In the genomic region with DNA sequence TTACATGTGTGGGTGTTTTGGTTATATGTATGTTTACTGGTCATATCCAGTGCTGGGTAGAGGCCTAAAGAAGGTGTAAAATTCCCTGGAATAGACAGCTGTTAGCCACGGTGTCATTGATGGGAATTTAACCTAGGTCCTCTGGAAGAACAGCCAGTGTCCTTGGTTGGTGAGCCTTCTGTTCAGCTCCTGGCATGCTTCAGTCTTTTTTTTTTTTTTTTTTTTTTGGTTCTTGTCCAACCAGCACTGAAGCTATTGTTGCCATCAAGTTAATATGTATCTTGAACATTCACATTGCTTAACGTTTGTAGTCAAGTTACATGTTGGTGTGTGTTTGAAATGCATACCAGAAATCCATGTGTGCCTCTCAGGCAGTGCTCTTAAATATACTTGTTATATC, we compare ENCODE assay signal across 15 mouse cellular contexts. TPM values are rescaled to one million over a fixed set of nuclear protein-coding genes. Genes with fewer than 3 reads are reported as not detected.
DNase-seq lines count a peak whose midpoint lies in the region; ATAC-seq and TF ChIP-seq lines count a peak whose summit lies in the region.
"Had no signal": no experiment of that assay in that cellular context is flagged by ENCODE, and none has a peak within 500 bp of the region (broad histone marks: within the 10 kb centered on the region; RNA-seq: fewer than 3 reads in every experiment).

No protein-coding gene starts in this region.

- TF ChIP-seq CTCF in ES-Bruce4 (IDR thresholded peaks at IDR 0.05; ENCODE audit: low read depth, low read length): no peak

- H3K27ac ChIP-seq in kidney, embryonic 15.5 days: peak overlapping the region; percentile 99
- no peak overlapping the region for H3K27ac ChIP-seq in ES-Bruce4 (ENCODE audit: insufficient read depth, low read length)
- H3K27ac ChIP-seq in liver, embryonic 13.5 days: peak overlapping the region; percentile 98

- TF ChIP-seq POLR2A in ES-Bruce4 (IDR thresholded peaks at IDR 0.05; ENCODE audit: insufficient read depth, low read length): no peak

- no peak overlapping the region for H3K9ac ChIP-seq in kidney, embryonic 15.5 days
- 0 out of 2 replicates have a peak overlapping the region, but pooled peaks have one; percentile 97 for H3K9ac ChIP-seq in ES-Bruce4 (ENCODE audit: low read depth, poor library complexity, severe bottlenecking)
- H3K9ac ChIP-seq in liver, embryonic 13.5 days: no peak overlapping the region

- H3K4me3 ChIP-seq in kidney, embryonic 15.5 days (replicated peaks): no peak overlapping the region
- no peak overlapping the region for H3K4me3 ChIP-seq in ES-Bruce4 (ENCODE audit: low read depth, low read length)
- no peak overlapping the region for H3K4me3 ChIP-seq in liver, embryonic 13.5 days (replicated peaks)
- H3K4me3 ChIP-seq: myocyte had no signal

- no peak for ATAC-seq in kidney, embryonic 15.5 days (replicated peaks; ENCODE audit: low FRiP score)
- ATAC-seq in liver, embryonic 13.5 days (ENCODE audit: low read depth): no peak

- no peak for TF ChIP-seq EP300 in ES-Bruce4 (IDR thresholded peaks at IDR 0.05; ENCODE audit: insufficient read depth, low read depth, low read length)

- H3K27me3 ChIP-seq in kidney, embryonic 15.5 days: no peaks in the 10 kb centered on the region
- no peaks in the 10 kb centered on the region for H3K27me3 ChIP-seq in ES-Bruce4 (ENCODE audit: control insufficient read depth, insufficient read depth, low read length, poor library complexity, severe bottlenecking)
- no peaks in the 10 kb centered on the region for H3K27me3 ChIP-seq in liver, embryonic 13.5 days

- H3K4me2 ChIP-seq in kidney, embryonic 15.5 days: no peak overlapping the region
- H3K4me2 ChIP-seq in liver, embryonic 13.5 days: no peak overlapping the region
- H3K4me2 ChIP-seq: heart, embryonic 11.5 days had no signal

- H3K36me3 ChIP-seq in kidney, embryonic 15.5 days: no peaks in the 10 kb centered on the region
- no peaks in the 10 kb centered on the region for H3K36me3 ChIP-seq in ES-Bruce4 (ENCODE audit: control insufficient read depth, insufficient read depth, low read length, poor library complexity, severe bottlenecking)
- no peaks in the 10 kb centered on the region for H3K36me3 ChIP-seq in liver, embryonic 13.5 days

- H3K9me3 ChIP-seq in kidney, embryonic 15.5 days (replicated peaks): no peaks in the 10 kb centered on the region
- no peaks in the 10 kb centered on the region for H3K9me3 ChIP-seq in ES-Bruce4 (replicated peaks; ENCODE audit: control insufficient read depth, insufficient read depth, low read length, poor library complexity, severe bottlenecking)
- H3K9me3 ChIP-seq in liver, embryonic 13.5 days (replicated peaks): no peaks in the 10 kb centered on the region

- WGBS in kidney, embryonic 15.5 days: 88% methylated on average over 2 of the region's 2 CpGs
- WGBS in liver, embryonic 13.5 days (ENCODE audit: insufficient replicate concordance): 88% methylated on average over 2 of the region's 2 CpGs

- 0 out of 2 replicates have a peak, but pooled peaks cover 4% of the 10 kb centered on the region for H3K4me1 ChIP-seq in kidney, embryonic 15.5 days
- H3K4me1 ChIP-seq in ES-Bruce4 (ENCODE audit: control insufficient read depth, insufficient read depth, low read length): no peaks in the 10 kb centered on the region
- peaks cover 49% of the 10 kb centered on the region for H3K4me1 ChIP-seq in liver, embryonic 13.5 days (replicated peaks)

- no peak for DNase-seq in kidney, adult 18-20 months
- peak; percentile 63 for DNase-seq in 3T3-L1 (ENCODE audit: low read depth, low spot score)
- no peak for DNase-seq in liver, embryonic 13.5 days
- no peak for DNase-seq in frontal cortex, postnatal 36 days (ENCODE audit: low spot score in 2 of 2)
- no peak for DNase-seq in frontal cortex, postnatal 14 days (ENCODE audit: low spot score in 2 of 2)
- DNase-seq: adrenal gland, postnatal 14 days; cerebellum, postnatal 36 days; gastrocnemius, postnatal 10 days; kidney, adult 9 months; lung, postnatal 4 days had no signal

RNA-seq across cellular contexts. Expression of a gene that starts 2.3 kb away (rescaled TPM):
- 6.5 and 6.7 TPM in 2 replicates for polyA plus RNA-seq in kidney, embryonic 15.5 days (2015; fragmentation: Nextera tagmentation; extraction: Ambion mirVana)
- 14.3 and 15.4 TPM in 2 replicates for polyA plus RNA-seq in ES-Bruce4 (2011; ENCODE audit: insufficient read depth, insufficient read length, low read depth, missing spikeins)
- polyA plus RNA-seq in liver, embryonic 13.5 days (2015; fragmentation: Nextera tagmentation; extraction: Ambion mirVana): 4.4 and 6.8 TPM in 2 replicates

RNA-seq across cellular contexts. Expression of a gene that starts 6.5 kb away (rescaled TPM):
- polyA plus RNA-seq in kidney, embryonic 15.5 days (2015; fragmentation: Nextera tagmentation; extraction: Ambion mirVana): 84.7 and 118 TPM in 2 replicates
- polyA plus RNA-seq in ES-Bruce4 (2011; ENCODE audit: insufficient read depth, insufficient read length, low read depth, missing spikeins): 5.0 and 8.2 TPM in 2 replicates
- polyA plus RNA-seq in liver, embryonic 13.5 days (2015; fragmentation: Nextera tagmentation; extraction: Ambion mirVana): 95.0 and 121 TPM in 2 replicates

RNA-seq across cellular contexts. Expression of a gene that starts 6.7 kb away (rescaled TPM):
- 10.6 and 10.9 TPM in 2 replicates for polyA plus RNA-seq in kidney, embryonic 15.5 days (2015; fragmentation: Nextera tagmentation; extraction: Ambion mirVana)
- polyA plus RNA-seq in ES-Bruce4 (2011; ENCODE audit: insufficient read depth, insufficient read length, low read depth, missing spikeins): 13.4 and 16.7 TPM in 2 replicates
- polyA plus RNA-seq in liver, embryonic 13.5 days (2015; fragmentation: Nextera tagmentation; extraction: Ambion mirVana): 6.5 and 14.1 TPM in 2 replicates

RNA-seq across cellular contexts. Expression of a gene that starts 9.5 kb away (rescaled TPM):
- polyA plus RNA-seq in kidney, embryonic 15.5 days (2015; fragmentation: Nextera tagmentation; extraction: Ambion mirVana): 6.0 and 6.9 TPM in 2 replicates
- polyA plus RNA-seq in ES-Bruce4 (2011; ENCODE audit: insufficient read depth, insufficient read length, low read depth, missing spikeins): 21.5 and 23.2 TPM in 2 replicates
- 5.0 and 12.7 TPM in 2 replicates for polyA plus RNA-seq in liver, embryonic 13.5 days (2015; fragmentation: Nextera tagmentation; extraction: Ambion mirVana)
- polyA plus RNA-seq: urinary bladder, adult 2 months had no signal

RNA-seq across cellular contexts. Expression of a gene that starts 9.7 kb away (rescaled TPM):
- 3.6 TPM in 2 replicates for polyA plus RNA-seq in kidney, embryonic 15.5 days (2015; fragmentation: Nextera tagmentation; extraction: Ambion mirVana)
- 2.0 TPM in 1 of 2 replicates, not detected in the other for polyA plus RNA-seq in ES-Bruce4 (2011; ENCODE audit: insufficient read depth, insufficient read length, low read depth, missing spikeins)
- 1.2 and 4.3 TPM in 2 replicates for polyA plus RNA-seq in liver, embryonic 13.5 days (2015; fragmentation: Nextera tagmentation; extraction: Ambion mirVana)
